Mouse (Mus musculus) lung, postnatal 0 days (tissue): ENCODE measurements at regions not wholly inside any gene's neighbourhood (a gene's known extent, or its start where the extent isn't known, plus 50 kb on each side); places are given as distances from the start of the nearest gene placed in this dataset.

Experiments
- ATAC-seq: fragments of 200-750 bp; cut with Nextera tagmentation; 2 replicates; pipeline ENCODE4 v1.8.0; 2017; ENCODE audit warnings: moderate library complexity
- DNase-seq: peaks from one replicate; pipeline ENCODE4 v3.0.0-alpha.2; 2016; ENCODE audit warnings: low spot score
- H3K27ac ChIP-seq: fragments of 300-500 bp; sonication (generic); 2 replicates; pipeline ENCODE4 v1.5.1; 2014; ENCODE audit warnings: antibody characterized with exemption, mild to moderate bottlenecking, low read length, mixed read lengths
- H3K27me3 ChIP-seq: fragments of 300-500 bp; sonication (generic); replicated peaks from 2 replicates; pipeline ENCODE4 v1.6.1; 2014; ENCODE audit warnings: low read length, mixed read lengths; ENCODE audit not compliant: insufficient read depth
- H3K36me3 ChIP-seq: fragments of 300-500 bp; sonication (generic); 2 replicates; pipeline ENCODE4 v1.6.1; 2014; ENCODE audit warnings: low read length, mixed read lengths; ENCODE audit not compliant: insufficient read depth
- H3K4me1 ChIP-seq: fragments of 300-500 bp; sonication (generic); 2 replicates; pipeline ENCODE4 v1.6.1; 2014; ENCODE audit warnings: antibody characterized with exemption, low read depth, low read length, mixed read lengths; ENCODE audit not compliant: insufficient read depth
- H3K4me2 ChIP-seq: fragments of 300-500 bp; sonication (generic); replicated peaks from 2 replicates; pipeline ENCODE4 v1.6.1; 2014; ENCODE audit warnings: low read depth, mild to moderate bottlenecking, low read length, moderate library complexity, mixed read lengths
- H3K4me3 ChIP-seq: fragments of 300-500 bp; sonication (generic); 2 replicates; pipeline ENCODE4 v1.5.1; 2014; ENCODE audit warnings: low read depth, low read length
- H3K9ac ChIP-seq: fragments of 300-500 bp; sonication (generic); replicated peaks from 2 replicates; pipeline ENCODE4 v1.6.1; 2014; ENCODE audit warnings: low read depth, mild to moderate bottlenecking
- H3K9me3 ChIP-seq: fragments of 300-500 bp; sonication (generic); 2 replicates; pipeline ENCODE4 v1.6.1; 2016; ENCODE audit warnings: low read length, mixed read lengths
- CTCF ChIP-seq: IDR thresholded peaks from 2 replicates; pipeline ENCODE4 v1.5.1; 2016; ENCODE audit warnings: antibody characterized with exemption, mild to moderate bottlenecking
- EP300 ChIP-seq: IDR thresholded peaks from 2 replicates; pipeline ENCODE4 v1.6.1; 2016; ENCODE audit warnings: antibody characterized with exemption, mild to moderate bottlenecking, control low read depth
- WGBS: fragments of 180-500 bp; shearing (Covaris S2); extraction: QIAGEN DNeasy Blood & Tissue Kit; methylation state at CpG from one replicate; pipeline ENCODE4 v1.1.7; 2014; 5-methylcytosine and 5-hydroxymethylcytosine counted together

- no peak overlapping the region for H3K9ac ChIP-seq
- H3K27me3 ChIP-seq: no peaks in the 10 kb centered on the region
- no peak overlapping the region for H3K27ac ChIP-seq
- H3K4me1 ChIP-seq: no peaks in the 10 kb centered on the region
- 40% methylated on average over 3 of the region's 3 CpGs for WGBS
- ATAC-seq (no peak), DNase-seq (no peak)
- no peak overlapping the region for H3K4me2 ChIP-seq
- TF ChIP-seq EP300 (no peak), CTCF (no peak)
- no peak overlapping the region for H3K4me3 ChIP-seq
- no peaks in the 10 kb centered on the region for H3K36me3 ChIP-seq
- no peaks in the 10 kb centered on the region for H3K9me3 ChIP-seq
Measured at GRCm38 (mm10) chr2:71607087-71607502, 60.5 kb upstream of the Dlx2 start.

- TF ChIP-seq CTCF (no peak), EP300 (no peak)
- H3K4me2 ChIP-seq: no peak overlapping the region
- H3K4me3 ChIP-seq: no peak overlapping the region
- H3K27ac ChIP-seq: no peak overlapping the region
- H3K27me3 ChIP-seq: no peaks in the 10 kb centered on the region
- no peaks in the 10 kb centered on the region for H3K9me3 ChIP-seq
- 51% methylated on average over 2 of the region's 2 CpGs for WGBS
- ATAC-seq (no peak), DNase-seq (no peak)
- no peaks in the 10 kb centered on the region for H3K36me3 ChIP-seq
- no peaks in the 10 kb centered on the region for H3K4me1 ChIP-seq
- H3K9ac ChIP-seq: no peak overlapping the region
Measured at GRCm38 (mm10) chr2:71613216-71613615, 66.7 kb upstream of the Dlx2 start.

- Histone ChIP-seq H3K4me1 (no peaks in the 10 kb centered on the region), H3K4me3 (no peak overlapping the region), H3K4me2 (no peak overlapping the region), H3K9me3 (no peaks in the 10 kb centered on the region), H3K36me3 (no peaks in the 10 kb centered on the region), H3K27ac (no peak overlapping the region), H3K27me3 (no peaks in the 10 kb centered on the region), H3K9ac (no peak overlapping the region)
- 80% methylated on average over 5 of the region's 5 CpGs for WGBS
- TF ChIP-seq EP300 (no peak), CTCF (peak; percentile 42)
- no peak for ATAC-seq
- no peak for DNase-seq
Measured at GRCm38 (mm10) chr2:71616526-71616925, 70.0 kb upstream of the Dlx2 start.

- no peaks in the 10 kb centered on the region for H3K36me3 ChIP-seq
- H3K9me3 ChIP-seq: no peaks in the 10 kb centered on the region
- TF ChIP-seq EP300 (no peak), CTCF (no peak)
- no peaks in the 10 kb centered on the region for H3K27me3 ChIP-seq
- DNase-seq (no peak), ATAC-seq (no peak)
- no peaks in the 10 kb centered on the region for H3K4me1 ChIP-seq
- no peak overlapping the region for H3K27ac ChIP-seq
- WGBS: 85% methylated on average over 2 of the region's 2 CpGs
- no peak overlapping the region for H3K4me2 ChIP-seq
- H3K9ac ChIP-seq: no peak overlapping the region
- H3K4me3 ChIP-seq: no peak overlapping the region
Measured at GRCm38 (mm10) chr2:71621458-71621857, 74.9 kb upstream of the Dlx2 start.

GRCm38 (mm10) chr2:71622532-71623099 is 76.1 kb upstream of the Dlx2 start:
- Histone ChIP-seq H3K9ac (no peak overlapping the region), H3K9me3 (no peaks in the 10 kb centered on the region), H3K4me1 (no peaks in the 10 kb centered on the region), H3K4me2 (no peak overlapping the region), H3K27me3 (no peaks in the 10 kb centered on the region), H3K36me3 (no peaks in the 10 kb centered on the region), H3K4me3 (no peak overlapping the region), H3K27ac (no peak overlapping the region)
- DNase-seq: no peak
- no peak for ATAC-seq
- 41% methylated on average over 9 of the region's 9 CpGs for WGBS
- no peak for TF ChIP-seq CTCF
- TF ChIP-seq EP300: no peak

GRCm38 (mm10) chr2:71623134-71623533 is 76.6 kb upstream of the Dlx2 start:
- Histone ChIP-seq H3K4me2 (no peak overlapping the region), H3K9me3 (no peaks in the 10 kb centered on the region), H3K27ac (no peak overlapping the region), H3K4me3 (no peak overlapping the region), H3K9ac (no peak overlapping the region), H3K4me1 (no peaks in the 10 kb centered on the region), H3K36me3 (no peaks in the 10 kb centered on the region), H3K27me3 (no peaks in the 10 kb centered on the region)
- peak; percentile 31 for DNase-seq
- ATAC-seq: peak; percentile 69
- TF ChIP-seq CTCF: no peak
- no peak for TF ChIP-seq EP300
- WGBS: 38% methylated on average over 2 of the region's 2 CpGs

- Histone ChIP-seq H3K9ac (no peak overlapping the region), H3K36me3 (no peaks in the 10 kb centered on the region), H3K4me2 (no peak overlapping the region), H3K27ac (no peak overlapping the region), H3K27me3 (no peaks in the 10 kb centered on the region), H3K4me1 (peaks cover 8% of the 10 kb centered on the region; the same call in 1 of the 2 replicates), H3K4me3 (no peak overlapping the region), H3K9me3 (no peaks in the 10 kb centered on the region)
- ATAC-seq (no peak), DNase-seq (no peak)
- TF ChIP-seq EP300: no peak
- TF ChIP-seq CTCF: no peak
- WGBS: 67% methylated on average over 7 of the region's 7 CpGs
Measured at GRCm38 (mm10) chr2:71625298-71625902, 78.8 kb upstream of the Dlx2 start.
